Mouse (Mus musculus): ENCODE measurements at regions not wholly inside any gene's neighbourhood (a gene's known extent, or its start where the extent isn't known, plus 50 kb on each side); places are given as distances from the start of the nearest gene placed in this dataset.

DNA sequence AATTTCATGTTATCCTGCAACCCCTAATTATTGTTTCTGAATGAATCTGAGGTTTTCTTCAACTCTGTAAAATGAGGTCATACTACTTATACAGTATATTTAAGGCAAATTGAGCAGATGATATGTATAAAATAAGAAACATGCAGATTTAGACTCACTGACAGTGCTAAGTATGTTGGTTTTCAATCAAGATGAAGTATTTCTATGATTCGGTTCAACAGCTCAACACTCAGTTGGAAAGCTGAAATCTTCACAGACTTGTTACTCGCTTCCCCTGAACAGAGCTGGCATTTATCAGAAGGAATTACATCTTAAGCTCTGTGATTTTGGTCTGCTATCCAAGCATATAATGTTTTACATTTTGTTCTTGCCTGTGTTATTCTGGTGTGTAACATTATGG lies 553.4 kb downstream of the Btbd3 start:
- in situ Hi-C loops (cut with MboI; ENCODE audit: unreplicated experiment in 2 of 2): no loop called here

DNA sequence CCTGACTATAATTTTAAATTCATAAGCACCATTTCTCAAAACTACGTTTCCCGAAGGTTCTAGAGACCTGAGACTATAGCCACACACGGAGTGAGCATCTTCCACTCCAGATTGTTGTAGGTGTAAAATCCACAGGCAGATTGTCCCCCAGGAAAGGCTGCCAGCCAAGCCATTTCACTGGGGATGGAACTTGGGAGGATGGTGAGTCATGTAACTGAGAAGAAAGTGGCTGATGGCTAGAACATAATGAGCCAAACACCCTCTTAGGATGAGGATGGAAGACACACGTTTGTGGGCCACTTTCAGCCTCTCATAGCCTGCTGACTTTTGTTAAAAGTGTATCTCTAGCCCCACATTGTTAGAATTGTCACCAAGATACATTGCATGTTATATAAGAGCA lies 564.1 kb downstream of the Btbd3 start:
- in situ Hi-C loops (cut with MboI; ENCODE audit: unreplicated experiment in 2 of 2): no loop called here

DNA sequence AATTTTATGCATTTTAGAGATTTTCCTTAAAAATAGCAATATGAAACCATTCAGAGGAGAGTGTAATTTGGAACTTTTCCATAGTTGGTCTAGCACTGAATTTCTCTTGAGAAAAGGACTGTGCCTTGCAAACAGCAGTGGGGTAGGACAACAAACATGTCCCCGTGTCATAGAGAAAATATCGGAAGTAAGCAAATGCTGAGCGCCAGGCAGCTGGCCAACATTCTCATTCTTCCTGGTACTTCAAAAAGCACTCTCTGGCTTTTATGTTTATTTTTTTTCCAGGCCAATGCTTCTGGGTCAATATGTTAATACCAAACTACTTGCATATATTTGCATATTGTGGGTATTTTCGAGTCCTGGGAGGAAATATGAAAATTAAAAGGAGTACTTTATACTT lies 568.5 kb downstream of the Btbd3 start:
- in situ Hi-C loops (cut with MboI; ENCODE audit: unreplicated experiment in 2 of 2): no loop called here

DNA sequence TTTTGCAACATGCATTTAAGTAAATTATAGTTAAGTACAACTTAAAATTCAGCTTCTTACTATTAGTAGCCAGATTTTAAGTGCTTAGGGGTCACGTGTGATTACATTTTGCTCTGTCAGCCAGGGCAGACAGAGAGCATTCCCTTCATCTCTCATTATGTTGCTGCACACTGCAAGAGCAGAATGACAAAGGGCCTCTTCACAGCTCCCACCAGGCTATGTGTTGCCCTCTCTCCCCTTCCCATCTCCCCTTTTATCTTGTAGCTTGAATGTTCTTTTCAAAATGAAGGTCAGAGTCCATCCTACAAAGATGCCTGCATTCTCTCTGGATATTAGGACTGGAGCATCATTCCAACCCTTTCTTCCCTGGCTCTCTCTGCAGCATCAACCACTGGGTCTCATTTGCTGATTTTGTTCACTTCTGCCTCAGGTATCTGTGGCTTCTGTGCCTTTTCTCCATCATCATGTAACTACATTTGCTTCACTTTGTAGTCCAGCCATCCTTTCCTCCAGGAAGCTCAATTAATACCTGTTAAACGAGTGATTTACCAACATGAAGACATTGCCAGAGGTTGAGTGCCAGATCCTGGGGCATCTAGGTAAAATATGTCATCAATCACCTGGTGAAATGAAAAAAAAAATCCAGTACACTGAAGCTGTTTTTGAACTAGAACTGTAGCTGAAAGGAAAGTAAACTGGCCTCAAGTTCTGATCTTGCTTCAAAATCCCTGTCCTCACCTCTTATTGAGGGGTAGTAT lies 571.6 kb downstream of the Btbd3 start:
- in situ Hi-C loops (cut with MboI; ENCODE audit: unreplicated experiment in 2 of 2): no loop called here

DNA sequence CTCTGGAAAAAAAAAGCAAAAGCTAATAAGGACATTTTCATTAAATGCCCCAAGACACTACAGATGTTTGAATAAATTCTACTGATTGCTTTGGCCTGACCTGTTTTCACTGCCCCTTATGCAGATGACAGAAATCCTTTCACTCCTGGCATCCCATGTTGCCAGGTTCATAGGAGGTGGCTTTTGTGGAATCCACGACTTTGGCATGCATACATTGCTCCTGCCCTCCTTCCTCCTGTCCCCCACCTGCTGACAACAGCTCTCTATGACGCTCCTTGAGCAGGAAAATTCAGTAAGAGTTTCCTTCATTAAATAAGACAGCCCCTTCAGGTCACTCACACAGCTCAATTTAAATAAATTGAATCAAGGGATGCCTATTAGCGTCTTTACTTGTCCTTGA lies 582.5 kb downstream of the Btbd3 start:
- in situ Hi-C loops (cut with MboI; ENCODE audit: unreplicated experiment in 2 of 2): no loop called here

DNA sequence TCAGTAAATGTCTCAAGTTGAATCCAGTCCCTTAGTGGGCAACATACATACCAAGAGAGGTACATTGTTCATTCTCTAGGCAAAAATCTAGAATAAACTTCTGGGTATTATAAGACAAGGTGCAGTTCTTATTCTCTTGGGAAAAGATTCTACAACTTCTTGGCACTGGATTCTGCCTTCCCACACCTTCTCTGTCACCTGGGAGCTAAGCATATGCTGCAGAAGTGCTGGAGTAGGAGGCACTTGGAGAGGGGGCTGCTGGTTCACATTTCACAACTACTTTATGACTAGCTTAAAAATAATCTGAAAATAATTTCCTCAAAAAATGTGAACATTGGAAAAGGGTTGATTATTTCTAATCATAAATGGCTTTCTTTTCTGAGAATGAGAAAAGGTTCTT lies 602.8 kb downstream of the Btbd3 start:
- in situ Hi-C loops (cut with MboI; ENCODE audit: unreplicated experiment in 2 of 2): no loop called here

DNA sequence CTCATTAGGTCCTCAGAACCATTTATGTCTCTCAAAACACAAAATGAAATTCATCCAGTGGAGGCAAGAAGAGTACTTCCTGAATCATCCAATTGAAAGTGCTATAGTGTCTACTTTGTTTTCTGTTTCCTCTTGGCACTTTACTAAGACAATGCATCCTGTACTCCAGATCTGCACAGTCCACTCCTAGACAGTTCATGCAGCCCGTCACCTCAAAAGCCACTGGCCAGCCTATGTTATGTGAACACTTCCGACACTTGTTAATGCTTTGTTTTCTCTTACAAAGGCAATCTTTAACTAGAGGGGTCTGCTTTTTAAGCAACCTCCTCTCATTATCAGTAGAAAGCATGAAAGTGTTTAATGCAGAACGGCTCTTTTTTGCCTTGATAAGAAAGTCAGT lies 597.1 kb upstream of the Sptlc3 start:
- in situ Hi-C loops (cut with MboI; ENCODE audit: unreplicated experiment in 2 of 2): no loop called here

DNA sequence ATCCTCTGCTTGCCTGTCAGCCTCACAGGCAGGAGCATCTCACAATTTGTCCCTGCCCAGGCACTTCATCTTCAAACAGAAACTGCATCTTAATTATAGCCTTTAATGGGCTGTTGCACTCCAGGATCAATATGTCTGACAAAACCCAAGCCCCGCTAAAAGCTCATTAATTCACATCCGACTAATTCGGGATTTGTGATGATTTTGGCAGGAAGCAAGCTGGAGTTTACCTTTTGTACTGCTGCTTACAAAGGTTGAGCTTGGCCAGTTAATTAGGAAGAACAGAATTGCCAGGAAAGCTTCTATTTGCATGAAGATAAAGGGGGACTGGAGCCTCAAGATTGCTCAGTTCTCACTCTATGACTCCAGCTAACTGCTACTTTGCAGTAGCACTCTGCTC lies 596.6 kb upstream of the Sptlc3 start:
- in situ Hi-C loops (cut with MboI; ENCODE audit: unreplicated experiment in 2 of 2): no loop called here

DNA sequence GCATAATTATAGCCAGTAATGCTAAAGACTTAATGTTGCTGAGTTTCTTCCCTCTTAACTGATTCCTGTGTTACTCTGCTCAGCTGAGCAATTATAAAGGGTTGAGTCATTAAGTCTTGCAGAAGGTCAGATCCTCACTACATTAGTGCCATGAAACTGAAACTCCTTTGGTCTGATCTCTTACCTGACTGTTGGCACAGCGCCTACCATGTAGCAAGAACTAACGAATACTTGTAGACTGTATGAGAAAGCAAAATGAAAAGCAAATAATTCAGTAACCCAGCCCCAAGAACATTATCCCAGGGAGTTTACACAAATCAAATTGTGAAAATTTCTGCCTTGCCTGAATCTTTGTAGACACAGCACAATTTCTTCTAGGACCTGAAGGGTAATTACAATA lies 556.5 kb upstream of the Sptlc3 start:
- in situ Hi-C loops (cut with MboI; ENCODE audit: unreplicated experiment in 2 of 2): no loop called here

DNA sequence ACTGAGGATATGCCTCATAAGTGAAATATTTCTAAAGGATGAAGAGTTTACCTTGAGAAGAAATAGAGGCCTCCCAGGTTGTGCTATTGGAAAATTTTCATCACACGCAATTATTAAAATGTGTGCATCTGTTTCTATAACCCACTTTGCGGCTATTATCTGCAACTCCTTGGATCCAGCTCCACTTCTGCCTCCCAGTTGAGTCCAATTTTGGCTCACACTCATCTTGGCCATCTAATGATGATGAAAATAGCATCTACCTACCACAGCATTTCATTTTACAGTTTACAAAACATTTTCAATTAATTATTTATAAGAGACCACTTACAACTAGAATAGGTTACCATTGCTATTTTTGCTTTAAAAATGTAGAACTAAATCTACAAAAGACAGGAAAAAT lies 554.3 kb upstream of the Sptlc3 start:
- in situ Hi-C loops (cut with MboI; ENCODE audit: unreplicated experiment in 2 of 2): no loop called here

DNA sequence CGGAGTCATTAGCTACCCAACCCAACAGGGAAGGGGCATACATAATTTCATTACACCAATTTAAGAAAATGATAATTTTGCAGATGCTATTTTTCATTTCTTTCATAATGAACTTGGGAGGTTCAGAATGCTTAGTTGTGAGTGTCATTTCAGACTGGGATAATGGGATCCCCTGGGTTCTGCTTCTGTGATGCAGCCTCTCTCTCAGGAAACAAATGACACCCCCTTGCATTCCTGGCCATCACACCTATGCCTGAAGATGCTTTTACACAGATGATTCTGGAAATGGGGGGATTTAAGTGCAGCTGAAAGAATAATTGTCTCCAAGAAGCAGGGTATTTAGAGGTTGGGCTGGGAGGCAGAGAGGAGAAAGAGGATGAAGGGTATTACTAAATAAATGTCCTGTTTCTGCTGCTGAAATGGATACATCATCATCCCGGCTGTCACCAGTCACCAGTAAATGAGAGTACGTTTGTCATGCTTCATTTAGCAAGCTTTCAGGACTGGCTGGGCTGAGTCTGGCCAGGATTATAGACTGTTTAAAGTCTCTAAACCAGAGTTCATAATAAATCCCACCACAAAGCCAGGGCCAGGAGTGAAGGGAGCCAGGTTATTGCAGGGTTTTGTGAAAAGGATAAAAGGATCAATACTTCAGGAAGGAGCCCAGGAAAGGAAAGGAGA lies 527.5 kb upstream of the Sptlc3 start:
- in situ Hi-C loops (cut with MboI; ENCODE audit: unreplicated experiment in 2 of 2): no loop called here

DNA sequence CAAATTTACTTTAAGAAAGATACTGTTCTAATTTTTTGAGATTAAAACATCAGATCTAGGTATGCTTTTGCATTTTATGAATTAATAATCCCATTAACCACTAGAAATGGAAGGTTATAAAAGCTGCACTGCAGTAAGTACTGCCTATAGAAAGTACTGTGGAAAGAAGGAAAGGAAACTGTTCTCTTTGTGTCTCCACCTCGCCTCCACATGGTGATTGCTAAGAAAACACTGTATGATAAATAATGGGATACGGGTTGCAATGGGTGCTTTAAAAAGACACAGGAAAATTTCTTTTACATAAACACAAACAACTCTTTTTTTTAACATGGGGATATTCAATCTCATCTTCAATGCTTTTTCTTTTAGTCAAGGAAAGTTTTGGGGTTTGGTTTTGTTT lies 519.2 kb upstream of the Sptlc3 start:
- in situ Hi-C loops (cut with MboI; ENCODE audit: unreplicated experiment in 2 of 2): no loop called here

DNA sequence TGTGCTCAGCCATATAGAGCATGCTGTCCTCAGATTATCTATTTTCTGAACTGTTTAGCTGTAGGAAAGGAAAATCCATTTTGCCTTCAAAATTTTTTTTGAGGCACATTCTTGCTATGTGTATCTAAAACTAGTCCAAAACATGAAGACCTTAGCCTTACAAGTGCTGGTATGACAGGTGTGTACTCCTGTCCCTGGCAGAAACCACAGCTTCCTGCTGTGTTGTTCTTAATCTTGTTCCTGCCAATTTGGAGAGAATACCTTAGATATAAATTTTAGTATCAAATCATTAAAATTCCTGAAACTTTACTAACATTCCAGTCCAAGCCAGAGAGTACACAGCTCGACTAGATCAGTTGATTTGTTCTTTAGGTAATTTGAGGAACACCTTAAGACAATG lies 503.7 kb upstream of the Sptlc3 start:
- in situ Hi-C loops (cut with MboI; ENCODE audit: unreplicated experiment in 2 of 2): no loop called here

DNA sequence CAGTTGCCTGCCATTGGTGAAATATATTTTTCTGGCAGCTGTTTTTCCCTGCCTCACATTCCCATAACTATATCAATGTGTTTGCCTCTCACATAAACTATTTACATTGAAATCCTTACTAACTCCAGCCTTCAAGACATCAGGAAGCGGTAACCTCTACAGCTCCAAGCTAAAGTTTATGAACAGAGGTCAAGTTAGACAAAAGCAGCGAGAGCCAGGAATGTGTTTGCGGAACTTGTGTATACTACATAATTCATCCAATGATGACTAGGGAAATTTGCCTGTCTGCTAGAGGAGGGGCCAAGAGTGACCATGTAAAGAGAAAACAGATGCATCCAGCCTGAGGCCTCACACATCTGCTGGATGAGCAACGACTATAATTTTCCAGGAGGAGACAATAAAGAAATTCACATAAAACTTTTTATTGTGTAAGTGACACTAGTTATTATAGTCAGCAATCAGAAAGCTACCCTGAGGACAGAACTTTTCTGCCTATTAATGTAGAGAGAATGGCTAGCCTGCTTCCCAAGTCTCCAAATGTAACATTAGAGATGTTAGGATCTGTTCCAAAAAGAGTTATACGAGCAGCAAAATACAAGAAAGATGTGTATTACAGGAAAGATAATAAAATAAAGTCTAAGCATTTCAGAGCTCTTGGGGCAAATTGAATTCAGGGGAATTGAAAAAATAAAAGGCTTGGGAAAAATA lies 461.5 kb upstream of the Sptlc3 start:
- in situ Hi-C loops (cut with MboI; ENCODE audit: unreplicated experiment in 2 of 2): no loop called here

DNA sequence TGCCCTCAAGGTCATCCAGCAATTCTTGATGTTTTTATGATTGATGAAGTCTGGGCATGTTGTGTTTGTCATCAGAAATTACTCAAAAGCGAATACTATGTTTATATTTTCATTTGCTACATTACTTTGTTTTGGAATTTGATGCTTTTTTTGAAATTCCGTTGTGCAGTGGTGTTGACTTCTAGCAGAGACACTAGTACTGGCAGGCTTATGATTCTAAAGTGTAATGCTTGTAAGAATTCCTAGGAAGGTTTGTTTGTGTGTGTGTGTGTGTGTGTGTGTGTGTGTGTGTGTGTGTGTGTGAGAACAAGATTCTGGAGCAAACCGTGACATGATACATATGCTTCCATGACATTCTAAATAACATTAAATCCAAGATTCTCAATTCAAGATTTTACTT lies 458.9 kb upstream of the Sptlc3 start:
- in situ Hi-C loops (cut with MboI; ENCODE audit: unreplicated experiment in 2 of 2): no loop called here

DNA sequence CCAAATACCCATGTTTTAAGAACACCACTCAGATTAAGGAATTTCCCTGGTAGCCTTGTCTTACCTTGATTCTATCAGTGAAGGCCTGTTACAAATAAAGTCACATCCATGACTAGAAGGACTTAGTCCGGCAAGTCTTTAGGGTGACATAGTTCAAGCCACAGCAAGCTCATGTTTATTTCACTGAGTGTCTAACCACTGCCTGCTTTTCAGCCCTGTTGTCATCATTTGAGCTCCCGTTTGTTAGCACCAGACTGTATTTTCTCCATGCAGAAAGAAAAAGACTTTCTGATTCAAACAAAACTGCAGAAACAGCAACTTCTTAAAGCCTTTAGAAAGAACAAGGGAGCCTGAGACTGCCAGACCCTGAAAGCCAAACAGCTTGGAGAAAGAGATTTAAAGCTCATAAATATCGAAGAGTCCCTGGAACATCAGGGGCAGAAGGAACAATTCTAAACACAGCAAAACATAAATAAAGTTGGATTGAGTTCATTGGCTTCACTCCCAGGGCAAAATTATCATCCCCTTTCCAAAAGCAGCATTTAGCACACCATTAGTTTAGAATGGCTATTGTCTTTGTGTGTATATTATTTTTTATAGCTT lies 451.9 kb upstream of the Sptlc3 start:
- in situ Hi-C loops (cut with MboI; ENCODE audit: unreplicated experiment in 2 of 2): no loop called here

DNA sequence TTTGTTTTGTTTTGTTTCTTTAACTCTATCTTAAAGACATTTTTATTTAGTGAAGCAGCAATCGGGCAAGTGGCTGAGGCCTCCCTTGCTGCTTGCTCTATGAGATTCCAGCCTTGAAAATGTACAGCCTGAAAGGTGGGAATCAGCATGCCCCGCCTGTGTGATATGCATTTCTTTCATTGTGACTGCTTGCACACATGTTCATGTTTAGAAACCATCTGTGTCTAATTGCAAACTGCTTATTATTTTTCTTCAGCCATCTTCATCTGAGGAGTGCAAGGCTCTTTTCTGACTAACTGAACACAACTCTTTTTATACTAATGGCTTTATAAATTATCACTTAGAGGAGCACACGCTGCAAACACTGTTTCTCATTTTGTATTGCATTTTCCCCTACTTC lies 449.0 kb upstream of the Sptlc3 start:
- in situ Hi-C loops (cut with MboI; ENCODE audit: unreplicated experiment in 2 of 2): no loop called here

DNA sequence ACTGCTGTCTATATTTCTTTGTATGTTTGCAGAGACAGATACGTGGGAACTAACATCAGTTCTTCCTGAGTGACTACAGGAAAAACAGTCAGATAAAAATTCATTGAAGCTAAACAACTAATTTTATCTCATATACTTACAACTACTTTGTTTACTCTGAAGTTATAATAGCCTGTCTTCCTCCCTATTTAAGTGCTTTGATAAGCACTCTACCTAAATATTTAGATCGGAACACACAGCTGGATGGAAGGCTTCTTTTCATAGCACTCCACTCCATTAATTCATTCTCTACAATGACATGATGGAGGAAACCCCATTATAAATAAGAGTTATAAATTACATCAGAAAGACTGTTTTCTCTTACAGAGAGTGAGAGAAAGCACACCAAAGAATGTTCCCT lies 438.5 kb upstream of the Sptlc3 start:
- in situ Hi-C loops (cut with MboI; ENCODE audit: unreplicated experiment in 2 of 2): no loop called here

DNA sequence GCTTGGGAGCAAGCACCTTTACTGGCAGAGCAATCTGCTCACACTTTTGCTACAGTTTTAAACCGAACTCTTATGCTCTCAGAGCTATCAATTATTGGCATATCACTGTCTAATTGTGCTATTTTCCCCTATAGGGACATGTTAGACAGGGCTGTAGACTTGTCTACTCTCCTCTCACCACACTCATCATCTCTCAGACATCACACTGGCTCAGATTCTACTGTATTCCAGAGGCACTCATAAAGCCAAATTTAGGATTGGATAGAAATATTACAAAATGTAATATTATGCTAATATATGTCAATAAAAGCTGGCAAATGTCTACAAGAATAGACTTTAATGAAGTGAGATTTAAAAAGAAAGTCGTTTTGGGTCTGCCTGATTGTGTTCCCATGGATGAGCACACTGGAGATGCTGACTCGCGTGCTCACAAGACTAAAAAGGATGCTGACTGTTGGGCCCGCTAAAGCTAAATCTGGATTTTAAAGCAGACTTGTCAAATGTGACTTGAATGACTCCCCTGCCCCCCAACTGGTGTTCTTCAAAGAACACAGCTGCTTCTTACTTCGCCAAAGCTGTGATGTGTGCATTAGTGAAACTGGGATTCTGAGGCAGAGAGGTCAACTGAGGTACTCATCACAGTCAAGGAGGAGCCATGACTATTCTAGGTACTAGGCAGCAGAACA lies 424.3 kb upstream of the Sptlc3 start:
- in situ Hi-C loops (cut with MboI; ENCODE audit: unreplicated experiment in 2 of 2): no loop called here

DNA sequence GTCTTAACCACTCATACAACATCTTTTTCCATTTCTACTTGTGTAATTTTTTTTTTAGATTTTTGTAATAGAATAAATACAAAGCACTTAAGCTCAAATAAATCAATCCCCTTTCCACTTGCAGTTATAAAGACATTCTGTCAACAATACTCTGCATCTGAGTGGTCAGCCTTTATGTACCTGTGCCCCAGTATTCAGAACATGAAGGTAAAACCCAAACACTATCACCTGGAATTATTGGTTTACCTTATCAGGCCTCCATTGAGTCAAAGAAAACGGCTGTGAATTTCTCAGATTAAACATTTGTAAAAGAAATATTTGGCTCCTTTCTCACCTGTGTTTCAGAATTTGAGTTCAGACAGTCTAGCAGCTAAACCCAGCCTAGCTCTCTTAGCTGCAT lies 422.0 kb upstream of the Sptlc3 start:
- in situ Hi-C loops (cut with MboI; ENCODE audit: unreplicated experiment in 2 of 2): no loop called here

DNA sequence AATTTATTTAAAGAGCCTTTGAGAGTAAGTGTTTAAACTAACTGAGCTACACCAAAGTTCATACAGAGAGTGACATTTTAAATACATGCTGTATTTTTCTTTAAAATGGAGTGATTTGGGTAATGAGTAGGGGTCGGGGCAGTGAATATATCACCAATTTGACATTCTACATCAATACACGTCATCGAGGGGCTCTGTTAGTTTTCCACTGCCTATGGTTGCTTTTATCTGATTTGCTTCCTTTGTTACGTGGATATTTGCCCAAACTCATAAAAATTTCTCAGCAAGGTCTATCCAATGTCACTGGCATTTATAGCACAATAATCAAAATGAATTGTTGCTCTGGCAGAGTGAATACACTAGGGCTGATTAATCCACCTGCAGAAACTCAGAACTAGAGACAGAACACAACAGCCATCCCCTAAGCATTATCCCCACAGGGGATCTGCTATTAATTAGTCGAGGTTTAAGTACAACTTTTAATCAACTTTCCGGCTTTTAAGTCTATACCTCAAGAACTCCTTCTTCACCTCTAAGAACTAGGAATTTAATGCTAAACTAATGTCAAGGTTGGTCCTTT lies 400.1 kb upstream of the Sptlc3 start:
- in situ Hi-C loops (cut with MboI; ENCODE audit: unreplicated experiment in 2 of 2): no loop called here

All from v-Abl transformed pro-B cells (cell line).